Mouse (Mus musculus): ENCODE results near the gene Cxcl1.
"Not testable (repeated sequence)": the region's sequence is repeated elsewhere in the genome, so short reads cannot be mapped to it uniquely, and the experiment has no call there.

The Cxcl1 gene

DNA sequence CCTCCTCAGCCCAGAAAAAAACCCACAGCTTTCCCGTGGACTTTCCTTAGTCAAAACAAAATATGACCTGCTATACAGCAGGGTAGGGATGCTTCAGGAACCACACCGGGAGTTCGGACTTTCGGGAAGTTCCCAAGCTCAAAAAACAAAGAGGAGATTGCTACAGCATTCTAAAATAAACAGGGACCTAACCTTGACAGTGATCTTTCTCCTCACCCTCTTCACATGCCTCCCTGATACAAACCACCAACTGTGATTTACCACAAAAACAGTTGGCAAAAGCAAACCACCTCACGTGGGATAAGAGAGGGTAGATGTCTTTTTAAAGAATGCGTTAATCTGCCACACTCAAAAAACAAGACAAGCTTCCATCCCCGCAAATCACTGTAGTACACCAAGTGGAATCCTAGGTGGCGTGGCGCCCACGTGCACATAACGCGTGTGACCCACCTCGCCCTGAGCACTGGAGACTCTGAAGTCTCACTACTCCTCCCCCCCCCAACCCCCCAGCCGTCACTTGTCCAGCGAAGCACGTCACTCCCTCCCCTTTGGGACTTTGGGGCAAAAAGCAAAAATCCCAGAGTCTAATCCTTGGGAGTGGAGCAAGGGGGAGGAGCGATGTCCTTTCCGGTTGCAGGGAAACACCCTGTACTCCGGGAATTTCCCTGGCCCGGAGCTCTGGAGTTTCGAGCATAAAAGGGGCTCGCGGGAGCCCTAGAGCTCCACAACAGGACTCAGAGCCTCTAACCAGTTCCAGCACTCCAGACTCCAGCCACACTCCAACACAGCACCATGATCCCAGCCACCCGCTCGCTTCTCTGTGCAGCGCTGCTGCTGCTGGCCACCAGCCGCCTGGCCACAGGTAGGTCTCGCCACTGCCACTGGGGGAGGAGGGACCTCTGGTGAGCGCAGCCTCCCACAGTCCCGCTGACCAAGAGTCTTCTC is at the start of gene Cxcl1:
Gene Cxcl1, plus strand, starts transcription at position 723 of the 945 bp plus-strand sequence.
- DNase-seq: peak; percentile 68 to 81

DNA sequence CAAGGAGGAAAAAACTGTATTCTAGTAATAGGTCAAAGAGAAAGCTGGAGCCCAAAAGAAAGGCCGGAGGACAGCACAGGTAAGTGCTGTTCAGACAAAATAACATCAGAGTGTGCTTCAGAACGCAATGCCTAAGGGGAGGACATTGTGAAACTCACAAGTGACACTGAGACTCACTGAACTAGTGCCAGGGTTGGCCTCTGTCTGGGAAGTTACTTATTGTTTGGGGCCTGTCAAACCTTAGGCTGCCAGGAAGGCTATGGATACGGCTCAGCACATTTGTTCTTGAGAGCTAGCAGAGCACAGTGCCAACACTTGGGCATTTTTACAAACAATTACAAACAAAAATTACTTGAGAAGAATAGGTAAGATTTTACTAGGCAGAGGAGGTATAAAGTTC is 47.1 kb upstream of the Cxcl1 start:
- peak; percentile 13 to 53 for DNase-seq

DNA sequence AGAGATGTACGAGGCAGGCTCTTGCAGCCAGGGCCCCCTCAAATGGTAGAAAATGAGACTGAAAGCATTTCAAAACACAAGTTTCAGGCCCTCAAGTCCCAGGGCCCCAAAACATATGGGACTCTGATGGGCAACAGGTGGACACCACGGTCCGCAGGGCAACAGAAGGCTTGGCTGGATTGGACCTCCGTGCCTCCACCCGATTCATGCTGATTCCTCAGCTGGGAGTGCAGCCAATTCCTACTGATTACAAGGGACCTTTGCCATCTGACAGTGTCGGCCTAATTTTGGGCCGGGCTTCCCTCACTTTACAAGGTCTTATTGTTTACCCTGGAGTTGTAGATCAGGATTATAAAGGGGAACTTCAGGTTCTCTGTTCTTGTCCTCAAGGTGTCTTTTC is 40.9 kb upstream of the Cxcl1 start:
- not testable (repeated sequence) for DNase-seq

DNA sequence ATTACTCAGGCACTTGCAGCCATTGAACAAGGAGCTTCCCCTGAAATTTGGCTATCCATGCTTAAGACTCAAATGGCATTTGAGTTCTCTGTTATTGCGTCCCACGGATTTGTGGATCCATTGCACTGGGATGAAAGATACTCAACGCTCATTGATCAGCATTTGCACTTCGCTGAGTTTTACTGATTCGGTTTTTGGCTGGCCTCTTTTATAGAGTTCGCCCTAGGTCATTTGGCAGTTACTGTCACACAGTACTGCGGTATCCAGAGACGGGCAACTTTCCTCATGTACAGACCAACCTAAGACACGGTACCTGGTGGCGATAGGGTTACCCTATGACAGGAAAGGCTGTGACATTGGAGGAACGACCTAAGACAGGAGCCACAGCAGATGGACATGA is 39.6 kb upstream of the Cxcl1 start:
- DNase-seq: not testable (repeated sequence)

DNA sequence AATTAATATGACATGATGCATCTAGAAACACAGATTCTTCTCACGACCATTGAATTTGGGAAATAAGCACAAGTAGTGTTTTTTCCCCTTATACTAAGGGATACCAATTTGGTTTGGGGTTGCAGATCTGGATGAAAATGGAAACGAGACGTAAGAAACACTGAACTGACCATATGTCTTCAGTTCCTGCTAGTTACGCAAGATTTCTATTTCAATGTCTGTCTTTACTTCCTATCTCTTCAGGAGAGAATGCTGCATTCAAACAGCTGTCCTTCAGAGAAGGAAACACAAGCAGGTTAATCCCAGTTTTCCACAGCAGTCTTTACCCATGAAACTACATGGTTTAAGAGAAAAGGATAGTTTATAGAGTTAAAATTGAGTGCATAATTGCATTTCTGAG is 37.8 kb upstream of the Cxcl1 start:
- no peak for DNase-seq

DNA sequence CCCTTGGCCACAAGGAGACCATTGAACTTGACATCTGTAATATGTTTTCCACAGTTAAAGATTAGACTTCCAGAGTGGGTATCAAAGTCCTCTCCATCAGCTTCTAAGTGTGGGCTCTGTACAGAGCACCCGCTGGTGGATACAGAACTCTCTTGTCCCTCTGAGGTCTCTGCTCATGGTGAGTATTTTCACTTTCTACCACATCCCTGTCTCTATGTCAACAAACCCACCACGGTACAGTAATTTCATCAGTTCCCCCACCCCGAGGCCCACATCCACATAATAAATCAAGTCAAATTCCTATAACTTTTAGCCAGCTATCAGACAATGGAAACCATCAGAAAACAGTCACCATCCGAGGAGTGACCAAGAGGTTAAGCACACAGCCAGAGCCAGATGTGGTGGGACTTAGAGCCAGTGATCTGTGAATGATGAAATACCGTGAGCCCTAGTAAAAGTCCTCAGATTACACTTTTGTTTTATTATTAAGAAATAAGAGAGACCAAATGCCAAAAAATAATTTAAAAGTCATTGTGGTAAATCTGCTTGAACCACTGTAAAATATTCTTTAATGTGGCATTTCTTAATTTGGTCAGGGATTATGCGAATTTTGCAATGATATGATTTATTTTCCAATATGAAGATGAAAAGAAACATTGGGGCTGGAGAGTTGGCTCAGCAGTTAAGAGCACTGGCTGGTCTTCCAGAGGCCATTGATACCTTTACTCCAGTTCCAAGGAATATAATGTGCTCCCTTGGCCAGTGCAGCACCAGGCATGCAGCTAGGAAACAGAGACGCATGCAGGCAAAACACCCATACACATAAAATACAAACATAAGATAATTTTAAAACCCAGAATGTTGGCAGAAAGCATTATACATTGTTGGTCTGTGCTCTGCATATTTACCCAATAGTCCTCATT is 35.5 kb upstream of the Cxcl1 start:
- DNase-seq: no peak

DNA sequence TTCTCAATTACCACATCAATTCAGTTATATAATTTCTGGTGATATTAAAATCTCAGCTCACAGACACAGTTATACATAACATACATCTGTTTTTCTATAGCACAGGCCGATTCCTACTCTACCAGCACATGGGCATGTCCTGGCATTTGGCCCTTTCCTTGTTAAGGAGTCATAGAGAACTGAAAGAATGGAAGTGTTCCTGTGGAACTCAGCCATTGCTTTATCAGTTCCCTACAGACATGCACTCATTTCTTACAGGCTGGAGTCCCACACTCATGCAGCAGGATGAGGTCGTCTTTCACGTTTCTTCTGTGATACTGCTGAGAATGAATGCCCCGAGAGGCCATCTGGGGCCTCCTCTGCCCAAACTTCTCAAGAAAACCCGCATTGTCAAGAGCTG is 33.6 kb upstream of the Cxcl1 start:
- DNase-seq: no peak

DNA sequence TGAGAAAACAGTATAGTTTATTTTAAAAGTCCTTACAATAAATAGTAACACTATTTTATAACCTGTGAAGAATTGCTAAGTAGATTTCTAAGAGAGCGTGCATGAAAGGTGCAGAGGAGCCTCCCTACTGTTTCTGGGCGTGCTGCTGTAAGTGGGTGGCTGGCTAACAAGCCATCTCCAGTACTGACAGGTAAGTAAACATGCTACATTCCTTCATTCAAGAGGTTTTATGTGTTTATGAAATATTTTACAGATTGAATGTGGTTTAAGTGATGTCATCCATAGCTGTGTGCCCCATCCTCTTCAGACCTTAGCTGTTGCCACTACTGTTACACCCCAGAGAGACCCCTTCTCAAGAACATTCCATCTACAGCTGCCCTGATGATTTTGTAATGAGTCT is 32.6 kb upstream of the Cxcl1 start:
- DNase-seq: no peak

DNA sequence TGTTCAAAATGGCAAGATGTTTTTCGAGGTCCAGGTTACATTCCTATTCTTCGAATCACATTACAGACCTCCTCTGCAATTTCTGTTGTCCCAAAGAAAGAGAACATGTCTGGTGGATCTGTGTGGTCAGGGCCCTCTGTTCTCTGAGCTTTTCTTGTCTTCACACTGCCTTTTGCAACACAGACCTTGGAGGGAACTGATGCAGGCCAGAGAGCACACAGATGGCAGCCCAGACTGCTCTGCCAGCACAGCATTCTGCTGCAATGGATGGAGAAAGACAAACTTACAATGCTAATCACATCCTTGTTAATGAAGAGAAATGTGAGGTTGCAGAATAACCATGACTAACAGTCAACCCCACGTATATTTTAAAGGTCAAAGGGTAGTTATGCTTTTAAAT is 32.0 kb upstream of the Cxcl1 start:
- no peak for DNase-seq

DNA sequence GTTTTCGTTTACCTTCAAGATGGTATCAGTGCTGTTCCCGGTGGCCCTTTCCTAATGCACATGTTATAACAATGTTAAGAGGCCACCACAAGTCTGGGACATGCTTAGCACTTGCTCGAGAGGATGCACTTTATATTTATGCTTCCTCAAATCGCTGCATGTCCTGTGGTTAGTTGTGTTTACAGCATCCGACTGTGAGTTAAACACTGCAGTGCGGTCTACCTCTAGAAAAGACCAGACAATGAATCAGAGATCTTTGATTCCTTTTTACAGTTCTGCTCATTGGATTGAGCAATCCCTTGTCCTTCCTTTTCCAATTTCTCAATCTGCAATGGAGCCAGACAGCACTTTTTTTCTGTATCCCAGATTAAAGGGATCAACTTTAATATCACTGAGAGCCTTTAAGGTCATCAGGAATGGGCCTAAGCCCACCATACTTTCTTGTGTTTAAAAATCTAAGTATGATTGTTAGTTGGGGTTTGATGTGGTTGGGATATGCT is 29.1 kb upstream of the Cxcl1 start:
- no peak for DNase-seq

DNA sequence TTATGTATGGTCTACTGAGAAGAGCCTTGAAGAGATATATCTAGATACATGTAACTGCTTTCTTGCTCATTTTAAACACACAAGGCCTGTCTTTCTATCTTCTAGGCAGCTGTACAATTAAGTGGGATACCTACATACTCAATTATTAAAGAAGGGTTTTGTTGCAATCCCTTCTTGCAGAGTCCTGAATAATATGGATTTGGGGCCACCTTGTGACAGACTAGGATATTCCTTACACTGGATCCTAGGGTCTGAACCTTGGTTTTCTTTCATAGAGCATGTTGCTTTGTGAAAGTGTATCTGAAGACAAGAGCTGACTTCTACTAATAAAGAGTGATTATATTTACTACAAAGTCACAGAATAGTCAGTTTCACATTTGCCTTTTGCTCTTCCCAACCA is 24.3 kb upstream of the Cxcl1 start:
- no peak for DNase-seq

DNA sequence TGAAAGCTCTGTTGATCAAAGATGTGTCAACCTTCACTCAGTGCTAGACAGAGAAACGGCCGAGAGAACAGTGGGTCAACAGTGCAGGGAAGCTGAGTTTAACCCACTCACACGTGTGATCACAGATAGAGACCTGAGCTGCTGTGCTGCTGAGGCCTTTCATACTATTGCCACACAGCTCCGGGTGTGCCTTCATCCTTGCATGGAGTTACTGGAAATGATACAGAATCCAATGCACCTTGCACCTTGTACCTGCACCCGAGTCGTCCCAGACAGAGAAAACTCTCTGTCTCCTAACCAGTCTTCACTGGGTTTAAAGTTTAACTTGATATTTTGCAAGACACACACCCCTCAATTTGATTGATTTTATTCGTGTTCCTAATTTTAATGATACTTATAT is 18.7 kb upstream of the Cxcl1 start:
- peak; percentile 50 to 79 for DNase-seq

DNA sequence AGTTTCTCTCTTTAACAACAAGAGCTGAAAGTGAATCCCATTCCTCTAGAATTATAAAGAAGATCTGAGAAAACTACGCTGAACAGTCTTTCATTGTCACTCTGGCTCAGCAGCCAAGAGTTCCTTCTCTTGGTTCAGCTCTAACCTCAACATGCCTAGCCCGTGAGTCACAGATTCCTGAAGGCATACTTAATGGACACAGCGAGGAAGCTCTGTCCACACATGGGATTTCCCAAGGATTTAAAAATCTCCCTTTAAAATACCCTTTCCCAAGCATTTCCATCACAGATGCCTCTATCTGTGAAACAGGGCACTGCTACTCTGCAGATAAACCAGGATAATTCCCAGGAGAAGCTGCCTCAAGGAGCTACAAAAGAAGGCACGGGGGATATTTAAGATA is 15.0 kb upstream of the Cxcl1 start:
- DNase-seq: peak; percentile 18 to 37

DNA sequence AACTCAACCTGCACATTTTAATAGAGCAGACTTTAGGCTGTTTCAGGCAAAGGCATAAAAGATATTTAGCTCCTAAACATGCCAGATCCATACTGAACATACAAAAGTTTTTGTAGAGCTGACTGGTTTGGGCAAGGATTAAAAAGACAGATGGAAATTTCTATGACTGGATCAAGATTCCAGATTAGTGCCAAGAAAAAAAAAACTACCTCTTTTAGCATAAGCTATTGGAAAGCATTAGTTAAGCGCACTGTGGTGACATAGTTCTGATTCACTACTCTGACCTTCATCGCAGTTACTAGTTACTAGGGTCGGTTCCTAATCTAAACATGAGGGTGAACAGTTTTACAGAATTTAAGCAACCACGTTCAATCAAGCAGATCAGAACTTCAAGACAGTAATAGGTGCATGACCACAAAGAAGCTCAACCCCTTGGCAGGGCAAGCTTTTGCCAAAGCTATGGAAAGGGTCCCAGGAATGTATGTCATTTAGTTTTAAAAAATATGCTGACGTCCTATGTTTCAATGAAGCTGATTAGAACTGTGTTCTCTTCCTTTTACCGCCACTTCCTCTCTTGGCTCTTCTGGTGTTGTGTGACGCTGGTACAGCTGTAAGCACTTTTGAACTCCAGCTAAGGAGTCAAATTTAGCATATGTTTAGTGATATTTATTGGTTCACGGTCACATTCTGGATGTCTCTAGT is 14.4 kb upstream of the Cxcl1 start:
- DNase-seq: no peak

DNA sequence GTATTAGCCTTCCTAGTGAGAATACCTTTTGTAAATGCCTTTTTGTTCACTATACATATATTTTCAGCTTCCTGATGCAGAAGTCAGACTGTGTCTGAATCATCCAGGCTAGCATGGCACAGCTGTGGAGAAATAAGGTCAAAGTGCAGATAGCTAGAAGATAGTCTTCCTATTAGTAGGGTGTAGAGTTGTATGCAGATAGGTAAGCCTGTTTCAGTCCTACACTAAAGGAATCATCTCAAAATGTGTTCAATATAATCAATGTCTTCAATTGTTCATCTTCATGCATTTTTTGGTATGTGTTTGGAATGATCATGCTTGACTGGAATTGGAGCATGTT is 13.9 kb upstream of the Cxcl1 start:
- DNase-seq: no peak

DNA sequence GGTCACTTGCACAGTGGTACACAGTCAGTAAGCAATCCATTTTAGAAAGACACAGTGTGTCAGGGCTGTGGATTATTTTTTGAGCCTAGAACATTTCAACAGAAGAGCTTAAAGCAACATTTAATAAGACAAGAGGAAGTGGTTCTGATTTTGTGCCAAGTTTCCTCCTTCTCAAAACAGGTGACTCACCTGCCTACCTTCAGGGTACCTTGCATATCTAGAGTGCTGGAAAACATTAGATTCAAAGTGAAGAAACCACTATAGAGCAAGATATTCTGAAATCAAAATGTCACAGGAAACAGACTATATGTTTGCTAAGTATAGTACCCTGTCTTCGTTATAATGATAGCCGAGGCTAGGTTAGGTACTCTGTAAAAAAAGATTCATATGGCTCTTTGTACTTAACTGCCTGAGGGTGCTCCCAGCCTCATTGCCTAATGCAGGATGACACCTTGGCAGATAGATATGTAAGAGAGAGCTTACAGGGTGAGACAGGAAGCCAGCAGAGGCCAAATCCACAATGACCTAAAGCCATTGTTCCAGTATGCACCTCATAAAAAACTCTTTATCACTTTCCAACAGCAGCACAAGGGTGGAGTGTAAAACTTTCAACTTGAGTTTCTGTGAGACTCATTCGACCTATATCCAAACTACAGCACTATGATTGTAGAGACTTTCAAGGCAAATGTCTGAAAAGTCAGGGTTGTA is 11.6 kb upstream of the Cxcl1 start:
- DNase-seq: no peak

DNA sequence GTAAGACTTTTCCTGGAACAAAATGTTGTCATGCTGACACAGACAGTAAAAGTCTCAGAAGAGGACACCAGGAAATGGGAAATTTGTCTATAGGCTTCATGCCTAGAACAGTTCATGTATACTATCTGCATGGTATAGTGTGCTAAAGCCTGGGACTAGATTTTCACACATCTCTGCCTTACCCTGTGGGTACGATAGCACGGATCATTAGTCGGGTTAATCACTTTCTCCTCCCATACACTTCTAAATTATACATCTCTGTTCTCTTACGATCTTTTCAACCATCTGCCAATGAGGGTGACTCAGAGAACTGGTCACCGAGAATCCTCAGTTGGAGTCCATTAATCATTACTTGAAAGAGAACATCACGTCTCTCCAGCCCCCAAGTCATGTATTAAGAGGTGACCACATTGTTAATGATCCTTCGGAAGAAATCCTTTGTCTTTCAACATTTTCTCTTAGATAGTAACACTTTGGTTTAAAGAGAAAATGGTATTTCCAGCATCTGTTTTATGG is 10.6 kb upstream of the Cxcl1 start:
- DNase-seq: no peak

DNA sequence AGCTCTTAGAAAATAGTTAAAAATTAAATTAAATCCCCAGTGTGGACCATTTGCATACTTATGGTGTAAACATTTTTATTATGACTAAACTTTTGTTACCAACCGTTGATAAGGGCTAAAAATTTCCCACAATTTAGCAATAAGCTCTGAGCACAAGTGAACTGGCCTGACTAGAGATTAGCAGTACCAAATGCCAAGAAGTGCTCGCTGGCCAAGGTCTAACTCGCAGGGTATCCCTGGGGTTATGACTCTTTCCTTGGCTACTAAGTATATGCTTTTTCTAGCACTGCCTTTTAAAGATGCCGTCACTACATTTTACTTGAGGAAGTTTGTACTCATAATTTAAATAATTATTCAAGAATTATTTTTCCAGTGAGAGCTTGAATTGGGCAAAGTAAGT is 10.0 kb upstream of the Cxcl1 start:
- peak in 1 of 2 experiments; percentile 39 for DNase-seq

DNA sequence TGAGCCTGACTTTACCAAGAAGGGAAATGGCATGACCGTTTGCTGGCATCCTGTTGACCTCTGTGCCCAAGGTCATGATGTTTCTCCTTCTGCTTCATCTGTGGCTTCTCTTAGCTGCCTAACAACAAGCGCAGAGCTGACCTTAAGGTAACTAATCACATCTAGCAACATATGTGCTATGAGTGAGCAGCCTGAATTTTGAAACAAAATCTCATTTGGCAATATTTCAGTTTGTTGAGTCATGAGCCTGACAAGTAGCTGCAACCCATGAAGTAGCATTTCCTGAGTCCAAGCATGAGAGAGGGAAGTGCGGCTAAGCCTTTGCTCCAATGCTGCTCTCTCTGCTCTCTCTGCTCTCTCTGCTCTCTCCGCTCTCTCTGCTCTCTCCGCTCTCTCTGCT is 9.4 kb upstream of the Cxcl1 start:
- no peak for DNase-seq

DNA sequence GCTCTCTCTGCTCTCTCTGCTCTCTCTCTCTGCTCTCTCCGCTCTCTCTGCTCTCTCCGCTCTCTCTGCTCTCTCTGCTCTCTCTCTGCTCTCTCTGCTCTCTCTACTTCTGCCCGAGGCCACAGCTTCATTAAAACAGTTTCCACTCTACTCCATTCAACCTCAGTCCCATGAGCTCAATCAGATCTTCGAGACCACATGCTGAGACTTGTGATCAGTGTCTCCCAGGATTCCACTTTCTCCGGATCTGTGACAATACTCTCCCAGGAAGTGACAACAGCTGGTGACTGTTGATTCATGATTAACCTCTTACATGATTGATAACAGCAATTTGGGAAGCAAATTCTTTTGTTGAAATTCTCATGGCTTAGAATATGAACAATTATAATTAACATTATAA is 8.9 kb upstream of the Cxcl1 start:
- DNase-seq: no peak

DNA sequence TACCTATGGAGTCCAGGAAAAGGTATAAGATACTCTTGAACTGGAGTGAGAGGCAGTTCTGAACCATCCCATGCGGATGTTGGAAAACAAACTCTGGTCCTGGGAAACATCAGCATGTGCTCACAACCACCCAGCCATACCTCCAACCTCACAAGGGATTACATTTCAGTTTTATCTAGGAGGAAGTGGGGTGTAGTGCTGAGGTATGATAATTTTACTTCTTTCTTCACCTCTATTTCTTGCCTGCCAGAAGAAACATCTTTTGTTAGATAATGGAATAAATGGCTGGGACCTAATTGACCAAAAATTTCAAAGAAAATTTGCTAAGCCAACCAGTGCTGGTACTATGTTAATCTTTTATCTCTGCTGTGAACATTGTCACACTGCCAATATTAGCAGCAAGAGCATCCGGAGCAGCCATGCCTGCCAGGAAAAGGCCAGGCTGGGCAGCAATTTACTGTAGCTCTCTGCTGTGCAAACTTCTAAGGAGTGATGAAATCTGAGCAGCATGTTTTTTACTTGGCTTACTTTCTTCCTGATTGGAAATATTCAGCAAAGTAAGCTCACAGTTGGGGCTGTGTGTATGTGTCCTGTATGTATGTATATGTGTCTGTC is 6.3 kb upstream of the Cxcl1 start:
- DNase-seq: peak; percentile 47 to 68

DNA sequence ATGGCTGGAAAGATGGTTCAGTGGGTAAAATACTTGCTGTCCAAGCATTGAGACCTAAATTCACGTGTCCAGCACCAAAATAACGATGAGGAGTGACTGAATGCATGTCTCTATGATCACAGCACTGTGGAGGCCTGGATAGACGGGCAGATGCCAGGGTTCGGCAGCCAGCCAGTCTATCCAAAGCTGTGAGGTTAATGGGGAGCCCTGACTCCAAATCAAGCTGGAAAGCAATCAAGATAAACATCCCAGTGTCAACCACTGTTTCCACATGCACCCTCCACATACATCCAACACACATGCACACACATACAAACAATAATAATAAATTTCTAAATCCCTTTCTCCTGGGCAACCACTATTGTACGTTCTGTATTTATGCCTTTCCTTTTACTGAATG is 2.4 kb upstream of the Cxcl1 start:
- DNase-seq: no peak

Data from kidney, postnatal 25 days (tissue).